Mouse (Mus musculus) kidney, postnatal 4 days (tissue): ENCODE results near the gene Cacnb3.
A peak's percentile ranks its signal among the peaks of the same experiment; 100 is the strongest.

Source experiments
- DNase-seq, 2 experiments: peaks; one replicate each; pipeline ENCODE4 v3.0.0; 2021; ENCODE audit warnings: mixed read lengths in 2 of 2

Cacnb3 gene

GRCm38 (mm10) chr15:98610131-98610633, 20.5 kb upstream of the Cacnb3 start:
- DNase-seq = no peak

- no peak for DNase-seq
Observed at GRCm38 (mm10) chr15:98612229-98612628, 18.4 kb upstream of the Cacnb3 start.

DNA sequence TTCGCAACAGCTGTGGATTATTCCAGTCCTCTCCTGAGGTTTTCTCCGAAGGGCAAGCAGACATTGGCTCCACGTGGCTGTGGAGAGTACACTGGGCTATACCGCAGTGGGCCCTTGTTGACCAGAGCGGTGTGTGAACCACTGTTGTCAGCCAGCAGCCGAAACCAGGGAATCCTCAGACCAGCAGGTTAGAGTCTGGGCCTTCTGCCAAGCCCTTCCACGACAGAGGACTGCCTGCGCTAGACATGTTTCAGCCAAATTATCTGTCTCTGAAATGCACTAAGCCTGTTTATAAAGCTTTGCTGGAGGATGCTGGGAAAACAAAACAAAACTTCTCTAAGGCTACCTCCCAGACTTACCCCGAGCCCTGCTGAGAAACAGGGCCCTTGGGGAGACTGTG, 16.1 kb upstream of the Cacnb3 start:
- DNase-seq = peak; percentile 49 to 62

DNA sequence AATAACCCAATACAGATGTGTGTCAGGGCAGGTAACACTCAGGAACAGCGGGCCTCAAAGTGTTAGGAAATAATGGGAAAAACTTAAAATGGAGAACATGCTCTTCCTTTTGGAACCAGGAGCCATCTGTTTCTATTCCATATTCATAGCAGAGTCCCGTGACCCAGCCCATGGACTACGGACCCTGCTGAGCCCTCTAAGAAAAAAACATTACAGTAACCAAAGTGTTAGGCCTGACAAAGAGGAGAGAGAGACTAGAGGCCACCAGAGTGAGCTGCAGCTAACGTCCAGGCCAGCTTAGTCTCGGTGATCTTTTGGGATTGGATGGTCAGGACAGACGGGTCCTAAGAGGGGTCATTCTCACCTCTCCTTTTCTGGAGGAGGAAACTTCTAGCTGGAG, 15.7 kb upstream of the Cacnb3 start:
- DNase-seq = peak in 1 of 2 experiments; percentile 39

DNA sequence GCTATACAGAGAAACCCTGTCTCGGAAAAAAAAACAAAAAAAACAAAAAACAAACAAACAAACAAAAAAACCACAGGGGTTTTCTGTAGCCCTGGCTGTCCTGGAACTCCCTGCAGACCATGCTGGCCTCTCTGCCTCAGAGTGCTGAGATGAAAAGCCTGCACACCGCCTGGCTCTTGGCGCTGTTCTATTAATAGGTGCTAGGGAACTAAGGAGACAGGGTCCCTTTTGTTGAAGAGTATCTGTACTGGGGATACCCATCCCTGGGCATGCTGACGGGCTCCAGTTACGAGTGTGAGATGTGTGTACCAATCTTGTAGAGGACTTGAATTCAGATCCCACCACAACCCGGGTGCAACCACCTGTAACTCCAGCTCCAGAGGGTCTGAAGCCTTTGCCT, 14.9 kb upstream of the Cacnb3 start:
- no peak for DNase-seq

GRCm38 (mm10) chr15:98616362-98617175, 14.1 kb upstream of the Cacnb3 start:
- DNase-seq = peak in 1 of 2 experiments; percentile 45

DNA sequence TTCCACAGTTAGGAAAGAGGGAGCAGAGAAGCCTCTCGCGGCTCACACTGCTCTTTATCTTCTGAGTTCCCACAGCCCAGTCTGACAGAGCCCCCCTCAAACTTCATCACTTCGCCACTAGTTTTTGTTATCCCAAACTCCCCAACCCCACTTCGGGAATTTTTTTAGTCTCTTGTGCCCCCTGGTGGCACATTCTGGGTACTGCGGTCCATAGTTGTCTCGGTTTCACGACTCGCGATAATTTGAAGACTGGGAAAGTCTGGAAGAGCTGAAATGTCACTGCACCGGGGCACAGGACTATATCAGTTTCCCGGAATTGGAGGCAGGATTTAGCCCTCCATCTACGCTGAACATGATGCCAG, 13.5 kb upstream of the Cacnb3 start:
- peak; percentile 86 for DNase-seq

GRCm38 (mm10) chr15:98622199-98622598, 8.4 kb upstream of the Cacnb3 start:
- peak in 1 of 2 experiments; percentile 30 for DNase-seq

DNA sequence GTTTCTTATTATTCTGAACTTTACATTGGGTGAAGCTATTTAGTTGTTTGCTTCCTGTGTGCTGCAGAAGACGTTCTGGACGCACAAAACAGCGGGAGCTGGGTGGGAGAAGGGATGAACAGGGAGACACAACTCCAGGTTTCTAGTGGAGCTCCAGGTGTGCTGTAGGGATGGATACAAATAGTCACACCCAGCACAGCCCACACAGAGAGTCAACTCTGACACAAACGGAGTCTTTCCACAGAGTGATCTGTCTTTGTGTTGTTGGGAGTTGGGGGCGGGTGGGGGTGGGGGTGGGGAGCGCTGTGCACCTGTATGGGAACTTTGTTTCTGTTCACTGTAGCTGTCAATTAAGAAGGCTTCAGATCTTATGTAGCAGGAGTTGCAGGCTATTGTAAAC, 7.9 kb upstream of the Cacnb3 start:
- no peak for DNase-seq

- no peak for DNase-seq
Observed at GRCm38 (mm10) chr15:98623361-98623821, 7.2 kb upstream of the Cacnb3 start.

- no peak for DNase-seq
Observed at GRCm38 (mm10) chr15:98626078-98626477, 4.6 kb upstream of the Cacnb3 start.

GRCm38 (mm10) chr15:98626487-98627212, 4.0 kb upstream of the Cacnb3 start:
- DNase-seq = no peak

DNA sequence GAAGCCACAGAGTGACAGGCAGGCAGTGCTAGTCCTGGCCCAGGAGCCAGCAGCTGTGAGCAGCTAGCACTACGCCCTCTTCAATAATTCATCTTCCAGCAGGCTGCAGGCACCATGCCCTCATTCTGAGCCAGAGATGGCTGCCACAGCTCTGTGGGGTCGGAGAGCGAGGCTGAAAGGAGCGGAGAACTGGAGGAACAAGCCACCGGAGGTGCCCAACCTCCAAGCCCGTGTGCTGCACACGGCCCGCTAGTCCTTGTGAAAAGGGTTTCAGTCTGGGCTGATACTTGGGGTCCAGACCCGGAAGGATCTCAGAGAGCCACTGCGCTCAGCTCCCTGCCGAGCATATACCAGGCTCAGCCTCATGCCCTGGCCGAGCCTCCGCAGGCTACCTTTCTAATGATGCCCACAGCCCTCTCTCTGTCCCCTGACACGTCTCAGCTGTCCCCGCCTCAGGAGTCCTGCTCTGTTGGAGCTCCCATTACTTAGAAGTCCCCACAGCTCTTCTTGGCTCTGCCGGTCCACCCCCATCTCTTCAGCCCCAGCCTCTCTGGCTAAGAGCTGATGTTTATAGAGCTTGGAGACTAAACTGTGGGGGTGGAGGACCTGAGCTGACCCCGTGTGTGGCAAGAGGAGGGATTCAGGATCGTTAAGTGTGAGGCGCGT, 1.9 kb upstream of the Cacnb3 start:
- peak in 1 of 2 experiments; percentile 53 for DNase-seq

GRCm38 (mm10) chr15:98629464-98629863, 1.2 kb upstream of the Cacnb3 start:
- DNase-seq = no peak

- DNase-seq = peak; percentile 90 to 92
Observed at GRCm38 (mm10) chr15:98631493-98631892, 853 bp downstream of the Cacnb3 start.

DNA sequence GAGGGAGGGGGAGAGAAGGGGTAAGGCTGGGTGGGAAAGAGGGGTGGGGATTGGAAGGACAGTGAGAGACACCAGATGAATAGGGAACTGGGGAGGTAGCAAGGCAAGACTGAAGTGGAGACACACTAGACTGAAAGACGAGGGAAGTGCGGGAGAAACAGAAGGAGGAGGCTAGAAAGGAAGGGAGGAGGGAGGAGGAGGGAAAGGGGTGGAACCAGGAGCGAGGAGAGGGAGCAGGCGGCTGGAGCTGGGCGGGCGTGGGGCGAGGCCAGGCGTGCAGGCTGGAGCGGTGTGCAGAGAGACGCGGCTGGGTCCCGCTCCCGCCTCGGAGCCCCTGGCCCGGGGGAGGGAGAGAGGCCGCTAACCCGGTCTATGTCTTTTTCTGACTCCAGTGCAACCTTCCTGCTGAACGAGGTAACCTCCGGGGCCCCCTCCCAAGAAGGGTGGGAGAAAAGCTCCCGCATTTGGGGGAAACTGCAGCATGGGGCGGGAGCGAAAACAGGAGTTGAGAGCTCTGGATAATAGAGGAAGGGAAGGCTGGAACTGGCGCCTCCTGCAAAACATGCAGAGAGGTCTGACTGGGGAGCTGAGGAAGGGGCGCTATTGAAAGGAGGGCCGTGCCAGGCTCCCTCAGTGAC, 1.6 kb downstream of the Cacnb3 start:
- DNase-seq = peak; percentile 79 to 86

DNA sequence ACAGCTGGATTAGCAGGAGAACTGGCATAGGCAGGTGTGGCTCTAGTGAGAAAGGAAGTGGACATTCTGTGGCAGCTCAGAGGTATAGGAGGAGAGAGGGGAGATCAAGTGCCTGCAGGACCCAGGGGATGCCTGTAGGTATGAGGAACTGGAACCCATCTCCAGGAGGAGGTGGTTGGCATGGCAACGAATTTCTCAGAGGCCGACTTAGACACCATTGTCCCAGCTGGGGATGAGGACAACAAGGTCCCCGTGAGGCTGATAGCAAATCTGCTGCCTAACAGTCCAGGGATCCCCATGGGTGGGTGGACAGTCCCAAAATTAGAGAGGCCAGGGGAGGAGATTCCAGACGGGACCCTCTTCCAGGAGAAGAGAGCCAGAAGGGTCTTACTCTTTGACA, 2.3 kb downstream of the Cacnb3 start:
- DNase-seq = no peak

GRCm38 (mm10) chr15:98633822-98634470, 3.3 kb downstream of the Cacnb3 start:
- DNase-seq = no peak

DNA sequence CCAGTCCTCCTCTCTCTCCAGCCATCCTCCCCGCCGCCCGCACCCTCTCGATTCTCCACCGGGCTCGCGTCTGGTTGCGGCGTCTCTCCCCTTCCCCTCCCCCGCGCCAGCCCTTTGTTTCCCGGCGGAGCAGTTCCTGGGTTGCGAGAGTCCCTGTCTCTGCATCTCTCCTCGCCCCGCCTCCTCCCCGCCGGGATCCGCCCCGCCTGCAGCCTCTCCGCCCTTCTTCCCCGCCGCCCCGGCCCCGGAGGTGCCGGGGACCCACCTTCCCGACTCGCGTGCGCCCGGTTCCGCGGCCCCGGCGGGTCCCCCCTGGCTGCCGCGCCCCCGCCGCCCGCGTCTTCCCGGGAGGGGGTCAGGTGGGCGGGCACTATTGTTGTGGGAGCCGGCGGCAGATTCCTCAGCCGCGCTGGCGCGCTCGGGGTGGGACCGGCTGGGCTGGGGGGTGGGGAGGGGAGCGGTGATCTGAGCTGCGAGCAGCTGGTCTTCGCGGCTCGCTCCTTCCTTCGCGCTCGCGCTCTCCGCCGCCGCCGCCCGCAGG, 4.0 kb downstream of the Cacnb3 start:
- DNase-seq = peak; percentile 89 to 92

DNA sequence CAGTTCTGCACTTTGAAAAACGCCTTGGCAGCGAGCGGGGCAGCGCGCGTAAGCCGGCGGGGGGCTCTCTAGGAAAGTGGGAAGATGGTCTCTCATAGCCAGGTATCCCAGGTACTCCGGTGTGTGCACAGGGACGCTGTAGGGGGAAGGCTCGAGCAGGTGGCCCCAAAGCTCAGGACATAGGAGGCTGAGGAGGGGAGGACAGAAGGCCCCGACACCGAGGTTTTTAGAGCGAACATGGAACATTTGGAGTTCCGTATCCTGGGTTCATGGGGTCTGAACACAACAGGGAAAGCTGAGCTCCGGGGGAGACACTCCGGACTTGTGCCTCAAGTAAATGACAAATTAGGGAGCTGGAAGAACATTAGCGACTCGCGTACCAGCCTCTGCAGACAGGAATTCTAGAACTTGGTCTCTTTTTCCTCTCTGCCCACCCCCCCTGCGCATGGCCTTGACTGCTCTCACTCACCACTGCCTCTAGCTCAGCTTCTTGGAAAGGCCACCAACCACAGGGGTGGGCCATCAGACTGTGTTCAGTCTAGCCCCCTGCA, 4.7 kb downstream of the Cacnb3 start:
- DNase-seq = peak; percentile 51 to 59

GRCm38 (mm10) chr15:98636517-98636916, 5.9 kb downstream of the Cacnb3 start:
- DNase-seq = peak; percentile 44

DNA sequence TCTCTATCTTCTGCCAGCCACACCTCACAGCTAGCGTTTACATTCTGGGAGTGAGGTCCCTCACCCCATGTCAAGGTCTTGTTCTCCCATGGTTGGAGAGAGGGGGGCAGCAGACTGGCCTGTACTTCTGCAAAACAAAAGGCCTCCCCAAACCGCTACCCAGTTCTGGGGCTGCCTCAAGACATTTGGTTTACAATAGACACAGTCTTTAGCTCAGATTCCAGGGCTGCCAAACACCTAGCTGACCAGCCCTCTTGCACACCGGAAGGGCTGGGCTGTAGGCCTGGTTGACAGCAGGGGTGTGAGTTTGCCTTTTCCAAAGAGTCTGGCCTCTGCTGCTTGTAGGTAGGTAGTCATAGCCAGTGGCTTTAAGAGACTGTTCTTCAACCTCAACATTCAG, 6.5 kb downstream of the Cacnb3 start:
- DNase-seq = no peak
